Mouse (Mus musculus) duodenum, adult 2 months (tissue): ENCODE results near the gene Elavl4. TPM values are rescaled to one million over a fixed set of nuclear protein-coding genes. Genes with fewer than 3 reads are reported as not detected.

Source experiments
- polyA plus RNA-seq: library from polyadenylated mRNA; depleted of rRNA; stranded (reverse); fragments of >200 nt; gene quantifications from 2 replicates; pipeline ENCODE4 v1.2.3, GENCODE M21; 2012; ENCODE audit warnings: low replicate concordance; rRNA removed

The Elavl4 gene
- polyA plus RNA-seq = 0.37 and 0.65 TPM in 2 replicates

DNA sequence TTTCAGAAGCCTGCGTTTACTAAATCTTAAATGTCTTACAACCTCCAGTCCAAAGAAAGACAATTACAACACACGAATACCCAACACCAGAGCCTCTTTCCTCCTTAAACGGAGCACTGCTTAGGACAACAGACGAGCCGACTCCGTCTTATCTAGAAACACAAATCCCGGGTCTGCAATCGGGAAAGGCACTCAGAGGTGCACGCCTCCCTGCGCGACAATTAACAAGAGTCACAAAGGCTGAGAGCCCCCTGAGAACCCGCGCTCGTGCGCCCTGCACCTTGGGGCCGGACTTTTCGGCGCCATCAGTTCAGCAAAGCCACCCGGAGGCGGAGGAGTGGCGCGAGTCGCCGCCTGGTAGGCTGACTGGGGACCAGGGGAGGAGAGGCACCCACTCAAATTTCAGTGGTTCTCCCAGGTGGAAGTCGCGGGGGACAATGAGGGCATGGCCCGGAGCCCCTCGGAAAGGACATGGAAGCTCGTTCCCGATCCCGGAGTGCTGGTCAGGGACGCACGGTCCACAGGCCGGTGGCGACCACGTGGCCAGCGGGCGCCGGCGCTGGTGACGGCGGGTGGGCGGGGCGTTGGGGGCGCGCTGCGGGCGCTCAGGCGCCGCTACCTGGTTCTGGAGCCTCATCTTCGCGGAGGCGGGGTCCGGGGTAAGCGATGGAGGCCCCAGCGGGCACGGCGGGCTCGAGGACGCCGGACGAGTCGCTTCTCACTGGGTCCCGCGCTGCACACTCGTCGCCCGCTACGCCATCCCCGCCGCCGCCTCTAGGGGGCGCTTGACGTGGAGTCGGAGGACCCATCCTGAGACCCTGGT, at the start of gene Elavl4:
Elavl4 (minus strand) TSS at position 732 of the 823 bp plus-strand sequence.

GRCm38 (mm10) chr4:110397618-110398045, 45.9 kb upstream of the Elavl4 start, which contains the start of gene Agbl4:
TSS of gene Agbl4 (plus strand) at chr4:110397661.

Other genes starting within 250 kb of the Elavl4 start
- gene Agbl4, start 45.8 kb upstream of the Elavl4 start, polyA plus RNA-seq = not detected in 2 replicates